Mouse (Mus musculus) gastrocnemius, postnatal 10 days (tissue): ENCODE results near the gene Rrp1b. TPM values are rescaled to one million over a fixed set of nuclear protein-coding genes. Genes with fewer than 3 reads are reported as not detected.
"Not testable (repeated sequence)": the region's sequence is repeated elsewhere in the genome, so short reads cannot be mapped to it uniquely, and the experiment has no call there.

ENCODE experiments used
- DNase-seq: peaks from one replicate; pipeline ENCODE4 v3.0.0; 2021; ENCODE audit warnings: mixed read lengths
- total RNA-seq, 2 experiments: library from RNA; stranded (reverse); gene quantifications; 2 replicates each; pipeline ENCODE4 v1.2.3; 2021

Gene Rrp1b
- total RNA-seq, 2 experiments from 2014 or later, result 14.5 to 16.7 TPM

DNA sequence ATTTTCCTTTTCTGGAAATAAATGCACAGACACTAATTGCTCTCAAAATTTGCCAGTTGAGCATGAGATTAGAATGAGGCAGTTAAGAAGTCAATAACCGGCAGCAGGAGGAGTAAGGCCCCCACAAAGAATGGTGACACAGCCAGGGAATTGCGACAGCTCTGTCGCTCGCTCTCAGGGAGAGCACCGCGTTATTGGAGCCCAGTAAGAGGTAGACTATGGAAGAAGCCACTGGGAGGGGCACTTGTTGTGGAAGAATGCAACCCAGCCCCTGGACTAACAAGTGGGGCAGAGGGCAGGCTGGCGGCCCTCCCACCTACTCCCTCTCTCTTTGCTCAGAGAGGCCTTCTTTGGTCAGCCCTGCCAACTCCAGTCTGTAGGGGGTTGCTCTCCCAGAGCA lies 4.2 kb upstream of the Rrp1b start:
- DNase-seq, result no peak

DNA sequence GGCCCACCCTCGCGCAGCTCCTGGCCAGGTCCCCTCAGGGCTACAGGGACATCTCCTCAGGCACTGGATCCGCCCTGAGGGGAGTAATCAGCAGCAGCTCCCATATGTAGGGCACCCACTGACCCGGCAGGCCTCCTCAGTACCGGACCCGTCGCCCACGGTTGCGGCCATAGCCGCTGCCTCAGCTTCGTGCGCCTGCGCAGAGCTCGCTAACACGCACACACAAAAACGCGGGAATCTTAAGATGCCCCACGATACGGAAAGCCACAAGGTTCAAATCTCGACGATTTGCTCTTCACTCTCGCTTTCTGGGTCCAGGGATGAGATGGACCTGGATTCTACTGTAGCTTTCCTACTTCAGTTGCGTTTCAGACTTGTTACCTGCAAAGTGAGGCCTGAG lies 1.6 kb upstream of the Rrp1b start:
- DNase-seq, result no peak

DNA sequence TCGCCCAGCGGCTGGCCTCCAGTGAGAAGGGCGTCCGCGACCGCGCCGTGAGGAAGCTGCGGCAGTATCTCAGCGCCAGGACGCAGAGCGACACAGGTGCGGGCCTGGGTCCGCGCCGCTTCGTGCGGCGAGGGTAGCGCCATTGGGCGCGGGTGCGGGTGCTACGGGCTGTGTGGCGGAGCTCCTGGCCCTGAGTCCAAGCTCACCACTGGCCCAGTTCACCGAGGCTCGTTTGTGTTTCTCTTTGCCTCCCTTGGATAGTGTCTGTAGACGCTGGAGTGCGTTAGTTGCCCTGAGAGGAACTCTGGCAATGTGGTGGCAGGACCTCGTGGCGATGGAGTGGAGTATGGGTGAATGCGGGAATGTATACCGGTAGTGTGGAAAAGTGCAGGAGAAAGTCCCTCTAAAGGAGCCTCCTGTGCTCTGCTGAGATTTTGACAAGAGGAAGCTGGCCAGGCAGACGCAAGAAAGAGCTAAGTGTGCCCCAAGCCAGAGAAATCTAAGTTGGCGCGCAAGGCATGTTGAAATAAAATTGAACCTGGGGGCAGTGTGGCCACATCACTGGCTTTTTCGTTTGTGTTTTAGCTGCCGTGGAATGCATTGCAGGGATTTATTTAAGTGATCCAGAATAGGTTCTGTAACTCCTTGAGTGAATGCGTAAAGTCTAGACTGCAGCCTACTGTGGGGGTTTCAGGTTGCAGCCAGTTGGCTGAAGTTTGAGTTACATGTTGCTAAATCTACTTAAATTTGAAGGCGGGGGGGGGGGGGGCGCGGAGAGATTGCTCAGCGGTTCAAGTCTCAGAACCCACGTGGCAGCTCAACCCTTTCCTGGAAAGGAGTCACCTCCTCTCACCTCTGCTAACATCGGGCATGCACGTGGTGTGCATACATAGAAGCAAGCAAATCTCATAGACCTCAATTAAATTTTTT lies 874 bp downstream of the Rrp1b start:
- no peak for DNase-seq

DNA sequence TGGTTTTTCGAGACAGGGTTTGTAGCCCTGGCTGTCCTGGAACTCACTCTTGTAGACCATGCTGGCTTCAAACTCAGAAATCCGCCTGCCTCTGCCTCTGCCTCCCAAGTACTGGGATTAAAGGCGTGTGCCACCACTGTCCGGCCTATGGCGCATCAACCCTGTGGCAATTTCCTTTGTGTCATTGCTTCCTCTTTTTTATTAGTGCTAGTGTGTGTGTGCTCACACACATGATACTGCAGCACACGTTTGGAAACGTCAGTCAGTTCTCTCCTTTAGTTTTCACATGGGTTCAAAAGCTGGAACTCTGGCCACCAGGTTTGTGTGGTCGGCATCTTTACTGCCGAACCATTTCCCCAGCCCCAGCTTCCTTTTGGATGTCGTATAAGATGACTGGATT lies 4.4 kb downstream of the Rrp1b start:
- DNase-seq, result no peak

DNA sequence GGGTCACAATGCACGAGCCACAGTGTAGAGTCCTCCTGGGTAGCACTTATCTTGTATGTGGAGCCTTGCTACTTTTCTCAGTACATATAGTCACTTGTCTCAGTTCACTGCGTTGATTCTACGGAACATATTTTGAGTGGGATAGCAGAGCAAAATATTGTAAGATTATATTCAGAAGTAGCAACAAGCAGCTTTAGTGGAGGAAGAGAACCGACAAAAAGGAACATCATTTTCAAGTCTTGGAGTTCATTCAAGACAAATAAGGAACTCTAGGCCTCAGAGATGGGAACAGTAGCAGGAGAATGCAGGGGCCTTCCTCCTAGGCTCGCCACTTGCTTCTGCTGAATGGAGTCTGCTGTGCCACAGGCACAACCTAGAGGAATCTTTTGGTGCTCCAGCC lies 10.6 kb downstream of the Rrp1b start:
- no peak for DNase-seq

DNA sequence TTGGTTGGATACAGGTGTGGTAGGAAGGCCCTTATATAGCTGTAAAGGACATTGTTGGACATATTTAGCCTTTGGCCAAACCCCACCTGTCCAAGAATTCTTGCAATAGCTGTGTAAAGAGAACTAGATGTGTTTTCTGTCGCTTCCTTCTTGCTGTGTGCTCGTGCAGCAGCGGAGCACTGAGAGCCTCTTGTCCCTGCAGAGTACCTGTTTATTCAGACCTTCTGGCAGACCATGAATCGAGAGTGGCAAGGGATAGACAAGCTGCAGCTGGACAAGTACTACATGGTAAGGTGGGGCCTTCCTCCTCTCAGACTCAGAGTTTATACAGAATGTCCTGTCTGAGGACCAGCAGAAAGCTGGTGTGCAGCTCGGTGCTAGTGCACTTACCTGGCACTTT lies 12.5 kb downstream of the Rrp1b start:
- no peak for DNase-seq

DNA sequence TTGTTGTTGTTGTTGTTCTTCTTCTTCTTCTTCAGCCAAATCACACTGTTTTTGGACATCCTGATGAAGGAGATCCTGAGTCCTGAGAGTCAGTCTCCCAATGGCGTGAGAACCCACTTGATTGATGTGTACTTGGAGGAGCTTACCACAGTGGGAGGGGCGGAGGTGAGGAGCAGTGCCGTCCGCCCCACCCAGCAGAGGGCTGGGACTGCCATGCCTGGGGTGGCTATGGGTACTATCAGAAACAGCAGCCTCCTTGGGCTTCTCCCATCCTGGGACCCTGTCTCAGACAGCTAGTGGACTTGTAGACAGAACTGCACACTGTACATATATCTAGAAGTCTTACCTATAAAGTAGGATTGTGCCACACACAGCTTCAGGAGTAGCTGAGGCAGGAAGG lies 14.0 kb downstream of the Rrp1b start:
- no peak for DNase-seq

DNA sequence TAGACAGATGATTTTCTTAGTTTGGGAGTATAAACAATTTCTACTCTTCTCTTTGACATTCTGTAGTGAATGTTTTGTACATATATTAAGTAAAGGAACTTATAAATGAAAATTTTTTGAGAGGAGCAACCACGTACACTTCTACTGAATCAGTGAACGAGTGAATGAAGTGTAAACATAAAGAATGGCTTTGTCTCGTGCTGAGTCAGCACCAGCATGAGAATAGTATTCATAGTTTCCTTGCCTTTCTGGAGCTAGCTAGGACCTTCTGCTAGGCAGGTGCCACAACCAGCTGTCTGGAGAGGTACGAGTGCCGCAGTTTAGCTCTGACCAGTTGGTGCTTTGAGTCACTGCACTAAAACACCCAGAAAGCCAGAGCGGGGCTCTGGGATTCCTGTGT lies 14.7 kb downstream of the Rrp1b start:
- DNase-seq, result no peak

DNA sequence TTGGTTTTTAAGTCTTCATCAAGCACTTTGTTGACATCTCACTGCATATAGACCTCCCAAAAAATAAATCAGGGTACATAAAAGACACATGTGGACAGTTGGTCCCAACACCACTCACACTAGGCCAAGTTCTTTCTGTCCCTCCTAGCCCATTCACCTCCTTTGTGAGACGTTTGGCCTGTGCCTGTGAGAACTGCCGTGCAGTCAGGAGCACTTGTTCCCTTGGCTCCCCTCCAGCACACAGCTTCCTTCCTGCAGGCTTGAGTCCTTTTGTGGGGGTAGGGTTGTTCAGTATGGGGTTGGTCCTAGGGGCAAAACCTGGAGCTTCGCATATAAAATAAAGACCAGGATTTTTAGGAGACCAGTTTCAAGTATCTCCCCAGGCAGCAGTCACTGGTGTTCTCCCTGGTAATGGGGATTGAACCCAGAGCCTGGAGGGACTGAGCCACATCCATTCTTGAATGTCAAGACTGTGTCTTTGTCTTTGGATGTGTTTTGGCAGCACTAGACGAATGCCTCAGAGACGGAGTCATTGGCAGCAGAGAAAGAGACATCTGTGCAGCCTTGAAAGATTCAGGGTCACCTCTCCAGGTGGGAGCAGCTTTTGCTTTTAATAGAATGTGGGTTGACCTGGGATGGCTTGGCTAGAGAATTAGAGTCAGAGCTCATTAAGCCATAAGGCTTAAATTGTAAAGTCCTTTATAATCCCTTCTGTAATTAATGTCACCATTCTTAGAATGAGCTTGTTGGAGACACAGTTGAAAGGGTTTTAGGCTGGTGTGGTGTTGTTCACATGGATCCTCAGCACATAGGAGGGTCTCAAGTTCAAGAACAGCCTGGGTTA lies 16.6 kb downstream of the Rrp1b start:
- no peak for DNase-seq

DNA sequence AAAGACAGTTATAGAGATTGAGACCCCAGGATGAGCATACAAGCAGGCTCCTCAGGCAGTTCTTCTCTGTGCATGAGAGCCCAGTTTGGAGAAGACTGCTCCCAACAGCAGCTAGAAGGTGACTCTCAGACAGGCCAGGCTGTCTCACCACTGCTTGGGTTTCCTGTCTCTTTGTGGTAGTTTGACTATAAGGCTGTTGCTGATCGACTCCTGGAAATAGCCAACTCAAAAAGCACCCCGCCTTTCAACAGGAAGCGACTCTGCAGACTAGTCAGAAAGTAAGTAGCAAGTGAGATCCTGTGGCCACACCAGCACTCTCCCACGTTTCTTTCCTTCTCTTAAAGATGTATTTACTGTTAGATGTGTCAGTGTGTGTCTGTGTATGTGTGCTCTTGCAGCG lies 17.8 kb downstream of the Rrp1b start:
- DNase-seq, result no peak

DNA sequence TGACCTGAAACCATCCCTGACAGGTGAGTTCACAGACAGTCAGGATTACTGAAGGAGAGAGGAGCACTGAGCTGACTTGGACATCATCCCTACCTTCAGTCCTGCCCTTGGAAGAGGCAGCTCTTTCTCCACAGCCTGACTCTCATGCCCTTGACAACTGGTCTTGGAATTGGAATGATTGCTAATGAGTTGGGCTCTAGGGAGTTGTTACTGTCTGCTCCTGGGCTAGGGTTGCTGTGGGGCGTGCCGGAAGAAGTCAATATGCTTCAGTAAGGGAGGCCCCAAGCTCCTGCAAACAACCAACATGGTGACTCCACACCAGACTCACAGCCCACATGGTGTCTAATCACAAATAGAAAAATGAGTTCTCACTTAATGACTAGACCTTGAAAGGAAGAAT lies 21.9 kb downstream of the Rrp1b start:
- DNase-seq, result no peak

DNA sequence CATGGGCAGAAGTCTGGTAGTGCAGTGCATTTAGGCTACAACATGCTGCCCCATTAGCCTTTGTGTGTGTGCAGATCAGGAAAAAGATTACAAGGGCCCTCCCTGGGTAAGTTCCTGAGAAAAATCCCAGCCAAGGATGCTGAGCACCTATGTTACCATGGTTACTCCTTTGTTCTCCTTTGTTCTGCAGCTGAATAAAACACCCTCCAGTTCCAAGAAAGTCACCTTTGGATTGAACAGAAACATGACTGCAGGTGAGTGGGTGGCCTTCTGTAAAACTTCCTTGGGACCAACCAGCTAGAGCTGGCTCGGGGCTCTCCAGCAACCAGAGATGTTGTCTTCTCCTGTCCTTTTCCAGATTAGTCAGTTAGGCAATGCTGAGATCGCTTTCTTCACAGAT lies 23.2 kb downstream of the Rrp1b start:
- no peak for DNase-seq

DNA sequence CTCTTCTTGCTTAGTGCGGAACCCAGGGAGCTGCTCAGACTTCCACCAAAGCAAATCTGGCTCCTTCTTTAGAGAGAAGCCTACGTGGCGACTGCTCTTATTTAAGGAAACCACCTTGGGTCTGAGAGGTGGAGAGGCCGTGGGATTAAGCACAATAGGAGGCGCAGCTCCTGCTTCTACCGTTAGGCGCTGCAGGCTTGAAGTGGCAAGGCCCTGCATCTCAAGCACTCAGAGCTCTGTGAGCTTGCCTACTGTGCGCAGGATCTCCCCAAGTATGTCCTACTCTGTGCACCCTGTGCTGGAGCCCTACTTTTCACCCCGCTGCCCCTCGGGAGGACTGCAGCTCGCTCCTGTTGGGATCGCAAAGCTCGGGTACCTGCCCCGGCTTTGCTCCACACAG lies 25.3 kb downstream of the Rrp1b start:
- DNase-seq, result no peak

DNA sequence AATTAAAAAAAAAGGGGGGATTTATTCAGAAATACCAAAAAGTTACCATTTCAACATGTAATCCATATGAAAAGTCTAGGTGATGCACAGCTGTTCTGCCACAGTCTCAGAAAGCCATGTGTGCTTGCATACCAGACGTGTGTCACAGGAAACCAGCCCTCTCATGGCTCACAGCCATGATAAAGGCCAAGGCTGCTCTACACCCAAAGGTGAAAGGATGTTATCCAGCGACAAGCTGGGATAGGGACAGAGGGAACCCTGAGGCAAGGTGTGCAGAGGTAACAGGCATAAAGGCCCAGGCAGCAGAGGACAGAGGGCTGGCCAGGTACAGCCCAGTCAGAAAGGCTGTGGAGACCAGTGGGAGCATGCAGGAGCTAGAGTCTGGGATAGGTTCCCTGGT lies 27.8 kb downstream of the Rrp1b start:
- no peak for DNase-seq

DNA sequence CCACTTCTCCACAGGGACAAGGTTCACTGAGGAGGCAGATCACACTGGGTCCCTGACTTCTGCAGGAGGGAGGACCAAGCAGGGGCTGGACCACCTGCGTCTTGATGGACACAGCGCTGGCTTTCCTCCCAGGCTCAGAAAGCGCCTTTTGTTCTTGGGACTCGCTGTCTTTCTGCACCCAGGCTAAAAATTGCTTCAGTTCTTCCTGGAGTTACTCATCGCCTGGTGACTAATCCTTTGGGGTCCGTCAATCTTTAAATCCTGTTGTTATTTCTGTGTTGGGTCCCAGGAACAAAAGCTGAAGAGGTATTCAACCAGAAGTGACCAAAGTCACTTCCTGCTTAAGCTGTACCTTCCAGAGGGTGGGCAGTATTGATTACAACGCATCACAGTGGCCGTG lies 28.9 kb downstream of the Rrp1b start:
- DNase-seq, result not testable (repeated sequence)

DNA sequence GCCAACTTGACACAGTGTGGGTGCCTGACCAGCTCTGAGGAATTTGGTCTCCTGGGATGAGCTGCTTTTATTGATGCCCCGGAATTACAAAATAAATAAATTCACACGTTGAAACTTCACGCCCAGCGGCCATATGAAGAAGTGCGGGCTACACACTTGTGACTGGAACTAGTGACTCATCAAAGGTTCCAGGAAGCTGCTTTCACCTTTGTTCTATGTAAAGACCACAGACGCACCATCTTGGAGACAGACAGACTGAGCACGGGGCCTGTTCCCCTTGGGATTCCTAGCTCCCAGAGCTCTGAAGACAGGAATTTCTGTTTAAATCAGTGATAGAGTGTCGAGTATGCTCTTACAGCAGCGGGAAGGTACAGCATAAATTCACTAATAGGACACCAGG lies 31.6 kb downstream of the Rrp1b start:
- DNase-seq, result no peak

DNA sequence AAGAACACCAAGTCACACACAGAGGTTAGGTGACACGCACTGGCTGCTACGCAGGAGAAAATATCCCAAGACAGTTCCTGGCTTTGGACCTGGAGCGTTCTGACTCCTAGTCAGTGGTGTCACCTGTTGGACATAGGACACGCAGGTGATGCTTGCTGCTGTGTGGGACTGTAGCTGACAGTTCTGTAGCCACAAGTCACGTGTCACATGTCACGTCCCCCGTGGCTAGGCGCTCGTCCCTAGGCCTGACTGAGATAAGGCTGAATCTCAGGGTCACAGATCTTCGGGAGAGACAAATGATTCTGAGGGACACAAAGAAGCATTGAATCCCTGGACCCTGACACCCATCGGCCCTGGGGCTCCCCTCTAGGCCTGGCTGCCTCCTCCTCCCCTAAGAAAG lies 32.5 kb downstream of the Rrp1b start:
- no peak for DNase-seq

DNA sequence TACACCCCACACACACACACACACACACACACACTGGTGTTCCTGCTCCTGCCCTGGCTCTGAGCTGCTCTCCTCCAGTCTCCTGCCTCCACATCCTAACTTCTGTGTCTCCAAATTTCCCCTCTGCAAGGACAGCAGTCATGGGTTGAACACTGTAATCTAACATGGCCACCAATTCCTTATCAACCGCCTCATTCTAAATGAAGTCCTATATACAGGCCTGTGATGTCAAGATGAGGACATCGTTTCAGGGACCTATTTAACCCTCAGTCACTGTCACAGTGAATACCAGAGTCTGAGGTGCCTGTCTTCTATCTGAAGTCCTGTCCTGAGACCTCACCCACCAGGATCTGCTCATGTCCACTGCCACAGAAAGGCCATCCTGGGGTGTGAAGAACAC lies 32.9 kb downstream of the Rrp1b start:
- DNase-seq, result no peak

DNA sequence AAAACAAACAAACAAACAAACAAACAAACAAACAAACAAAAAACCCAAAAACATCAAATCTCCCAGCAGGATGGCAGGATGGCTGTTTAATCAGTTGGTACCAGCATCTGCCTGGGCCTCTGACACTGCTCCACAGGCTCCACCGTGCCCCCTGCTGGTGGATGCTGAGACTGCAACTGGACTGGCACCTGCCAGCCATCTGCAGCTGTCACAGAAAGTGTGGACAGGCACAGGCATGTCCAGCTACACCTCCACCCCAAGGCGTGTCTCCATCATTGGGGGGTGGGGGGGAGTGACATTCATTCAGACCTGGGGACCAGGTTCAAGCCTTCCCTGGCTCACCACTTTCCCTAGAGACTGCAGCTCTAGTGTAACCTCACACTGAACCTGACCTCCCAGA lies 37.5 kb downstream of the Rrp1b start:
- DNase-seq, result peak; percentile 94

DNA sequence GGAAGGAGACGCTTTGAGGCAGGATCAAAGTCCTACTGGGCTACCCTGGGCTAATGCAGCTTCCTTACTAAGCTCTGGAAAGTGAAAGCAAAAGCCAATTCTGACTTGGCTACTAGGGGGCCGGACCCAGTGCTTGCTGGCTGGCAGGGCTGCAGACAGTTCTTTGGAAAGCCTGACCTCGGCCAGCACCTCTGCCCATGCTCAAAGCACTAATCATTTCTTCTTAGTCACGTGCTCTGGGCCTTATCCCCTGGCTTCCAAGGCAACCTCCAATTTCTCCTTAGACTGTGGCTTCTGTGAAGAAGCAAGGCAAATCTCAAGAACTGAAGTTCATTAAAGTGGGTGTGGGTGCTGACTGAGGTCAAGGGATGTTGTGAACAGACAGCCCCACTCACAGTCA lies 38.8 kb downstream of the Rrp1b start:
- no peak for DNase-seq

DNA sequence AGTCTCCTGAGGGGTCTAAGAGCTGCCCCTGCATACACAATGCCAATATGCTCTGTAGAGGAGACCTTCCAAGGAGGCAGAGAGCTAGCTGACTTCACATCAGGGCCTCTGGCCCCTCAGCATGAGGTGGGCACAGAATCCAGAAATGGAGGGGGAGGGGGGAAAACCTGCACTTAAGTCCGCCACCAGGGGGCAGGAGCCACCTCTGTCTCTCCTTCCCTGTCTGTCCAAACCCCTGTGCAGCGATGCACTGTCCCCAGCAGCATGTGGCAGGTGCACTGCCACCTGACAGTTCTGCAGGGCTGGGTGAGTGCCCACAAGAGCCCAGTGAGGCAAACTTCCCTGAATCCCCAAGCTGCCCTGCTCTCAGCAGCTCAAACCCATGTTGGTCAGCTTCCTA lies 39.3 kb downstream of the Rrp1b start:
- peak; percentile 66 for DNase-seq

DNA sequence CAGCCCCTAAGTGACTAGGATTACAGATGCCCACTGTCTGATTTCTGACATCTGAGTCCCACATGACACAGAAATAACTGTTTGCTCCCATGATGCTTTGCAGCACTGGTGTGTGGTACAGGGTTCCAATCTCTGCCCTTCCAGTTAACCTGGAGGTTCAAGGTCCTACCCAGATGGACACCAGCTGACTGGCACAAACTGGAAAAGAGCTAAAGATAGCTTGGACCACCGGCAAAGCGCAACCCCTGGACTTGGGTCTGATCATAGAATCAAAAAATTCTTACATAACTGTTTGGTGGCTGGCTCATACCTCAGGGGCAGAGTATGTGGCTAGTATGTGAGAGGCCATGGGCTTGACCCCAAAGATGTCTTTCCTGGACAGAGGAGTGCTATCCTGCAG lies 47.5 kb downstream of the Rrp1b start:
- DNase-seq, result no peak

DNA sequence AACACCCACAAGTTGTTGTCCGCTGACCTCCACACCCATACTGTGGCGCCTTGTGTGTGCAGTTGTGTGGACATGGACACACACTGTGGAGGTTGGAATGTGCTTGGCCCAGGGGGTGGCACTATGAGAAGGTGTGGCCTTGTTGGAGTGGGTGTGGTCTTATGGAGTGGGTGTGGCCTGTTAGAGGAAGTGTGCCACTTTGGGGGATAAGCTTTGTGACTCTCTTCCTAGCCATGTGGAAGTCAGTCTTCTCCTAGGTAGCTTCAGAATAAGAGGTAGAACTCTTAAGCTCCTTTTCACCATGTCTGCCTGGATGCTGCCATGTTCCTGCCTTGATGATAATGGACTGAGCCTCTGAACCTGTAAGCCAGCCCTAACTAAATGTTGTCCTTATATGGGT lies 51.2 kb downstream of the Rrp1b start:
- DNase-seq, result no peak

DNA sequence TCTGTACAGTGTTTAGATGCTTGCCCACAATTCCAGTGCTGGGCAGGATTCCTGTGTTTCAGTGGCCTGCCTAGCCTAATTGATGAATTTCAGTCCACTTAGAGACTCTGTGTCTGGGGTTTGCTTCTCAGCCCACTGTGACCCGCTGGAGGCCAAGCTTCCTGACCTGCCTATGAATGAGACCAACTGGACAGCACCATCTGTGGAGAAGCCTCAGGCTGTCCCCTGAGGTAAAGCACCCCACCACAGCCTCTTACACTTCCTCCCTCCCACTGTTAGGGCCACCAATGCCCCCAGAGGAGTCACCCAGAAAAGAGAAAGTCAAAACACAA lies 55.1 kb downstream of the Rrp1b start:
- DNase-seq, result no peak
